Mouse (Mus musculus): ENCODE measurements around the gene Tchp. TPM values are rescaled to one million over a fixed set of nuclear protein-coding genes. Genes with fewer than 3 reads are reported as not detected.

The Tchp gene
- polyA plus RNA-seq, 1 experiment from 2014 or later, result 18.5 TPM

DNA sequence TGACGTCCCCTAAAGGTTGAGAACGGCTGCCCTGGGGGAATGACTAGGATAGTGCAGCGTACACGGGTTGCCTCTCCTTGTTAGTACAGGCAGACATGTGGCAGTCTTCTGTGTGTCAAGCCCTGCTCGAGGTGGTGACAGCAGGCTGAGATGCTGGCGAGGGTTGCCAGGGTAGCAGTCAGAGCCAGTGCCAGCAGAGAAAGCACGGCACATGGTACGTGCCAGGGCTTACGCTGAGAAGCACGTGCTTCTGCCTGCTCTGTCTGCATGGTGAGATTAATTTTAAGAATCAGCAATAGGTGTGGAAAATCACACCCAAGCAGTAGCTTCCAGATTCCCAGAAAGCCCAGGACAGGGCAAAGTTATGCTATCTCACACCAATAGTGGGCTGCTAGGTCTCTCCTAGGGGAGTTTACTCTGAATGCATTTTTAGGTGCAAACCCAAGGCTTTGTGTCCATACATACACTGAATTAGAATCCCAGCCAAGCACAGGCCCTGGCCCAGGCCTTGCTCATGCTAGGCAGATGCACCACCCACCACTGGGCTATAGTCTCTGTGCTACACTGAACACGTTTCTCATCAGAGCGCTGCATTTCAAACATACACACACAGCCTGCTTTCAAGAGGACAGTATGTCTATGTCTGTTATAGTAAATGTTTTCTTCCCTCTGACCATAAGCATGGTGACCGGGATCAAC lies 35.6 kb downstream of the Tchp start:
- Histone ChIP-seq H3K27me3 (ENCODE audit: control insufficient read depth, insufficient read depth, low read length) (no peaks in the 10 kb centered on the region), H3K9ac (ENCODE audit: low read depth, low read length) (no peak overlapping the region), H3K36me3 (ENCODE audit: control insufficient read depth, insufficient read depth, low read length) (peaks cover 82% of the 10 kb centered on the region), H3K27ac (ENCODE audit: low read depth, low read length) (no peak overlapping the region), H3K4me1 (ENCODE audit: control insufficient read depth, insufficient read depth, low read length) (no peaks in the 10 kb centered on the region), H3K4me3 (ENCODE audit: low read length) (no peak overlapping the region), H3K9me3 (ENCODE audit: control insufficient read depth, low read length) (no peaks in the 10 kb centered on the region), H3K4me2 (replicated peaks; ENCODE audit: low read depth, low read length) (no peak overlapping the region)
- no peak for ATAC-seq (ENCODE audit: low FRiP score, low TSS enrichment)
- WGBS, result 93% methylated on average over 13 of the region's 13 CpGs

DNA sequence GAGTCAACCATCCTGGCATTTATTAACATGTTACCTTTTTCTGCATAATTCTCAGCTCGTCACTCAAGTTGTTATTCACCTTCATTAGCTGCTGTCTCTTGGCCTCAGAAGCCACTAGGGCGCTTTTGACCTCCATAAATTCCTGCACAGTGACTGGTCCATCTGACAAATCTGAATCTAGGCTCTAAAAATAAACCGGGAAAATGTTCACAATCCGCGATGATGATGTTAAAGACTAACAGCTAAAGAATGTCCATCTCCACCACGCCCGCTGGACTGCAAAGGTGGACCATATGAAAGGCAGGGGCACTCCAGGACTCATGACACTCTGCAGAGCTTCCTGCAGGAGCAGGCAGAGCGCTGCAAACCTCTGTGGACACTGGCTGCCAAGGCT lies 36.1 kb downstream of the Tchp start:
- peaks cover 82% of the 10 kb centered on the region for H3K36me3 ChIP-seq (ENCODE audit: control insufficient read depth, insufficient read depth, low read length)

DNA sequence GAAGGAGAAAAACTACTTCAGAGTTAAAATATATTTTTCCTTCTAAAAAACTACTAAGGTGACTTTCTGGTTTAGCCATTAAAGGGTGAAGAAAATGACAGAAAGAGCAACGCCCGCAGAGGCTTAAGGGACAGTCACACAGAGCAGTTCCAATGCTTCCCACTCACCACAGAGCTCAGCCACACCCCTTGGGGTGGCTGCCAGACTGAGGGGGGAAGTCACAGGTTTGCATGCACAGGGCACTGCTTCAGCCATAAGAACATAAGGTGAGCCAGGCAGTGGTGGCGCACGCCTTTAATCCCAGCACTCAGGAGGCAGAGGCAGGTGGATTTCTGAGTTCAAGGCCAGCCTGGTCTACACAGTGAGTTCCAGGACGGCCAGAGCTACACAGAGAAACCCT lies 38.0 kb downstream of the Tchp start:
- H3K4me1 ChIP-seq (ENCODE audit: control insufficient read depth, insufficient read depth, low read length), result no peaks in the 10 kb centered on the region
- H3K4me3 ChIP-seq (ENCODE audit: low read length), result no peak overlapping the region
- no peak for ATAC-seq (ENCODE audit: low FRiP score, low TSS enrichment)
- no peaks in the 10 kb centered on the region for H3K9me3 ChIP-seq (ENCODE audit: control insufficient read depth, low read length)
- H3K27me3 ChIP-seq (ENCODE audit: control insufficient read depth, insufficient read depth, low read length), result no peaks in the 10 kb centered on the region
- peaks cover 85% of the 10 kb centered on the region for H3K36me3 ChIP-seq (ENCODE audit: control insufficient read depth, insufficient read depth, low read length)
- no peak overlapping the region for H3K4me2 ChIP-seq (replicated peaks; ENCODE audit: low read depth, low read length)
- H3K9ac ChIP-seq (ENCODE audit: low read depth, low read length), result no peak overlapping the region
- WGBS, result 90% methylated on average over 5 of the region's 5 CpGs
- no peak overlapping the region for H3K27ac ChIP-seq (ENCODE audit: low read depth, low read length)

More for the DNA sequence above, 36.1 kb downstream of the Tchp start:
- WGBS, result 91% methylated on average over 8 of the region's 8 CpGs
- Histone ChIP-seq H3K4me1 (ENCODE audit: control insufficient read depth, insufficient read depth, low read length) (no peaks in the 10 kb centered on the region), H3K27ac (ENCODE audit: low read depth, low read length) (no peak overlapping the region), H3K9me3 (ENCODE audit: control insufficient read depth, low read length) (no peaks in the 10 kb centered on the region), H3K9ac (ENCODE audit: low read depth, low read length) (no peak overlapping the region), H3K4me3 (ENCODE audit: low read length) (no peak overlapping the region), H3K4me2 (replicated peaks; ENCODE audit: low read depth, low read length) (no peak overlapping the region), H3K27me3 (ENCODE audit: control insufficient read depth, insufficient read depth, low read length) (no peaks in the 10 kb centered on the region)
- no peak for ATAC-seq (ENCODE audit: low FRiP score, low TSS enrichment)

DNA sequence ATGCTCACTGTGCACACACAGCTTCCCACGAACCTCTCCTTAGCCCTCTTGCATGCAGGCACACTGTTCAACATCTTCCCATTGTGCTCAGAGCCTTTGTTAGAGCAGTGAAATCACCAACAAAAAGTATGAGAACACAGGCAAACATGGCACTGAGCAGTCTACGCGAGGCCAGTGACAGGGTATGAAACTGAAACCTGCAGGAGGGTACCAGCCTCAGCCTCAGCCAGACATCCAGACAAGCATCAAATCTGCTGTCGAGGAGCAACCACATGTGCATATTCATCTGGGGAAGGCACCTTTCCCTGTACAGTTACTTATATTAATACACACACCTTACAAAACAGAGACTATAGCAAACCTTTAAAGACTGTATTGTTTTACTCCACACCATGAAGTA lies 39.3 kb downstream of the Tchp start:
- Histone ChIP-seq H3K4me1 (ENCODE audit: control insufficient read depth, insufficient read depth, low read length) (no peaks in the 10 kb centered on the region), H3K9me3 (ENCODE audit: control insufficient read depth, low read length) (no peaks in the 10 kb centered on the region), H3K4me3 (ENCODE audit: low read length) (no peak overlapping the region), H3K4me2 (replicated peaks; ENCODE audit: low read depth, low read length) (no peak overlapping the region), H3K27me3 (ENCODE audit: control insufficient read depth, insufficient read depth, low read length) (no peaks in the 10 kb centered on the region), H3K9ac (ENCODE audit: low read depth, low read length) (no peak overlapping the region), H3K36me3 (ENCODE audit: control insufficient read depth, insufficient read depth, low read length) (peaks cover 84% of the 10 kb centered on the region), H3K27ac (ENCODE audit: low read depth, low read length) (no peak overlapping the region)
- no peak for ATAC-seq (ENCODE audit: low FRiP score, low TSS enrichment)
- WGBS, result 92% methylated on average over 4 of the region's 4 CpGs

DNA sequence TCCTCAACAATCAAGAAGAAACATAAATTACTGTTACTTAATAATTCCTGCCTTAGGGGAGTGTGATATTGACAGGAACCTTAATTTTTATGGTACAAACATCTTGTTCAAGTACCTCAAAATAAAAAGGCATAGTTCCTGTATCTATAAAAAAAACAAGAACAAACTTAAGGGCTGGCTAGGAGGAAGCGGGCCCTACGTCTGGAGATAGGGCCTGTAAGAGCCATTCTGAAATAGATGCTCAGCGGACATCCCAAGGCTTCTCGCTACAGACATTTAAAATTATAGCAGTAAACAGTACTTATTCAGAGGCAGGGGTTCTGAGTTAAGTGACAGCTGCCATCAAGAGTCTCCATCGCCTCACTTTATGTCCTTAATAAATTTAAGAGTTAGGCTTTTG lies 40.0 kb downstream of the Tchp start:
- no peak overlapping the region for H3K9ac ChIP-seq (ENCODE audit: low read depth, low read length)
- 93% methylated on average over 5 of the region's 5 CpGs for WGBS
- H3K9me3 ChIP-seq (ENCODE audit: control insufficient read depth, low read length), result no peaks in the 10 kb centered on the region
- H3K4me3 ChIP-seq (ENCODE audit: low read length), result no peak overlapping the region
- no peaks in the 10 kb centered on the region for H3K27me3 ChIP-seq (ENCODE audit: control insufficient read depth, insufficient read depth, low read length)
- no peak overlapping the region for H3K27ac ChIP-seq (ENCODE audit: low read depth, low read length)
- H3K4me2 ChIP-seq (replicated peaks; ENCODE audit: low read depth, low read length), result no peak overlapping the region
- ATAC-seq (ENCODE audit: low FRiP score, low TSS enrichment), result no peak
- peaks cover 82% of the 10 kb centered on the region for H3K36me3 ChIP-seq (ENCODE audit: control insufficient read depth, insufficient read depth, low read length)
- H3K4me1 ChIP-seq (ENCODE audit: control insufficient read depth, insufficient read depth, low read length), result no peaks in the 10 kb centered on the region

DNA sequence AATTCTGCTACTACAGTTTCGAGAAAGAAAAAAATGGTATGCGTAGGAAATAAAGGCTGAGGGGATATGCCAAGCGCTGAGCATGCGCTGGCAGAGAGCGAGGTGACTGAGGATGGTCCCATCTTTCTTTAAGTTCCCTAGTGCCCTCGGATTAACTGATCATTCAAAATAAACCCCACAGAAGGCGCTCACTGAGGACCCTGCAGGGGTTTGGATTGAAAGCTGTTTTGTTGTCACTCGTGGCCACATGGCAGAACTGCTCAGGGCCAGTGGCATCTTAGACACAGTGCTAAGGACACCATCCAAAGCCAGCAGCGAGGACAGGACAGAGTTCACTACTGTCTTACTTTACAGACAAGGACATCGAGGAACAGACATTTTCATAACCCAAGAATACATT lies 42.8 kb downstream of the Tchp start:
- H3K4me3 ChIP-seq (ENCODE audit: low read length), result no peak overlapping the region
- H3K4me2 ChIP-seq (replicated peaks; ENCODE audit: low read depth, low read length), result no peak overlapping the region
- H3K9me3 ChIP-seq (ENCODE audit: control insufficient read depth, low read length), result no peaks in the 10 kb centered on the region
- peaks cover 79% of the 10 kb centered on the region for H3K36me3 ChIP-seq (ENCODE audit: control insufficient read depth, insufficient read depth, low read length)
- no peak overlapping the region for H3K27ac ChIP-seq (ENCODE audit: low read depth, low read length)
- no peaks in the 10 kb centered on the region for H3K4me1 ChIP-seq (ENCODE audit: control insufficient read depth, insufficient read depth, low read length)
- 86% methylated on average over 10 of the region's 10 CpGs for WGBS
- ATAC-seq (ENCODE audit: low FRiP score, low TSS enrichment), result no peak
- no peak overlapping the region for H3K9ac ChIP-seq (ENCODE audit: low read depth, low read length)
- no peaks in the 10 kb centered on the region for H3K27me3 ChIP-seq (ENCODE audit: control insufficient read depth, insufficient read depth, low read length)

DNA sequence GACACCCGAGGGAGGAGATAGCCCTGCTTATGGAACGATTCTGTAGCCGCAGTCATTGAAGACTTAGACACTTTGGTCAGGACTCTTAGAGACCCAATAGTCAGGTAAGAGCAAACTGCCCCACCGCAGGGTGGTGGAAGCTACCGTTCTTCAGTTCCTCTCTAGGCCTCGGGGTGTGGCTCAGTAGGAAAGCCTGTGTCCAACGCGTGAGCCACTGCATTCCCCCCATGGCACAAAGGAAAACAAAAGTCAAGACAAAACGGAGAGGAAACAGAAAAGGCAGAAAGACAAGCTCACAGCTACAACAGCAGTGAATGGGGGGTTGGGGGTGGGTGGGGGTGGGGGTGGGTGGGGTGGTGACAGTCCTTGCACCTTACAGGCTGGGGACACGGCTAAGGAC lies 44.8 kb downstream of the Tchp start:
- H3K27ac ChIP-seq (ENCODE audit: low read depth, low read length), result no peak overlapping the region
- no peak for ATAC-seq (ENCODE audit: low FRiP score, low TSS enrichment)

DNA sequence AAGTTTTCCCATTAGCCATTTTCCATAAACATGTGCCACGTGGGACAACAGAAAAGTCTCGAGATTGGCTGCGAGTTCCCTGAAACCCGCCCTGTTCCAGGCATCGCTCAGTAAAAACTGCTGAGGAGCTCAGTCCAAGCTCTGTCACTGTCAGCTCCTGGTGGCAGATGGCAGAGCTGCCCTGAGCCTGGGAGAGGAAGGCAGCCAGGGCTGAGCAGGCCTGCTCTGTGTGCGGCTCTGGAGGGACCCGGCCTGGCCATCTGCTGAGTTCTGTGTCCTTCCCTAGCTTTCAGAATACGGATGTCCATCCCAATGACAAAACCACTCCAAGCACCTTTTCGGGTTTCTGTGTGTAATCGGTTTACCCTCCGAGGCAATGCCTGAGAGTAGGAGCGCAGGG lies 45.8 kb downstream of the Tchp start:
- no peaks in the 10 kb centered on the region for H3K27me3 ChIP-seq (ENCODE audit: control insufficient read depth, insufficient read depth, low read length)
- H3K4me1 ChIP-seq (ENCODE audit: control insufficient read depth, insufficient read depth, low read length), result no peaks in the 10 kb centered on the region
- H3K4me2 ChIP-seq (replicated peaks; ENCODE audit: low read depth, low read length), result no peak overlapping the region
- ATAC-seq (ENCODE audit: low FRiP score, low TSS enrichment), result no peak
- H3K9me3 ChIP-seq (ENCODE audit: control insufficient read depth, low read length), result no peaks in the 10 kb centered on the region
- 93% methylated on average over 12 of the region's 12 CpGs for WGBS
- no peak overlapping the region for H3K27ac ChIP-seq (ENCODE audit: low read depth, low read length)
- H3K4me3 ChIP-seq (ENCODE audit: low read length), result no peak overlapping the region
- H3K9ac ChIP-seq (ENCODE audit: low read depth, low read length), result no peak overlapping the region
- peaks cover 71% of the 10 kb centered on the region for H3K36me3 ChIP-seq (ENCODE audit: control insufficient read depth, insufficient read depth, low read length)

More for the DNA sequence above, 44.8 kb downstream of the Tchp start:
- peaks cover 78% of the 10 kb centered on the region for H3K36me3 ChIP-seq (ENCODE audit: control insufficient read depth, insufficient read depth, low read length)
- no peaks in the 10 kb centered on the region for H3K9me3 ChIP-seq (ENCODE audit: control insufficient read depth, low read length)
- no peak overlapping the region for H3K4me3 ChIP-seq (ENCODE audit: low read length)
- no peak overlapping the region for H3K9ac ChIP-seq (ENCODE audit: low read depth, low read length)
- WGBS, result 91% methylated on average over 10 of the region's 10 CpGs
- H3K27me3 ChIP-seq (ENCODE audit: control insufficient read depth, insufficient read depth, low read length), result no peaks in the 10 kb centered on the region
- no peak overlapping the region for H3K4me2 ChIP-seq (replicated peaks; ENCODE audit: low read depth, low read length)
- H3K4me1 ChIP-seq (ENCODE audit: control insufficient read depth, insufficient read depth, low read length), result no peaks in the 10 kb centered on the region

DNA sequence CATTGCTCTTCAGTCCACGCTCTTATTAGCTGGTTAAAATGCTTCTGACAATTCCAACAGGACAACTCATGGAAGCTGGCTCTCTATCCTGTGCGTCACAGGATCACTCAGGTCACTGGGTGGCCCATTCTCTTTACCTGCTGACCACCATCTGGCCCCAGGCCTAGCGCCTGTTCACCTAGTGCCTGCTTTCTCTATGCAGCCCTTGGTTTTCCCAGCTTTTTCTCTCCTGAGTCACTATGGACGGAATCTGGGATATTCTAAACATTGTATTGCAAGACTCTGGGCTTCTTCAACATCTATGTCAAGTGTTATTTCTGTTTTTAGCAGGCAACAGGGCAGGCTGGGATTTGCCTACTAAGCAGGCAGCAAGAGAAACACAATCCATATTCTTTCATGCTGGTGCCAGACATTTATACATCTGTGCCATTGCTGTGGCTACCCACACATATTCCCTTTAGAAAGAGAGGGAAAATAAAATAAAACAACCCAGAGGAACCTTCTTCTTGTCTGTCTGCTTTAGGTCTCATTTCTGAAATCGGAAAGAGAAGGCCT lies 52.1 kb downstream of the Tchp start:
- Histone ChIP-seq H3K9ac (ENCODE audit: low read depth, low read length) (no peak overlapping the region), H3K4me2 (replicated peaks; ENCODE audit: low read depth, low read length) (no peak overlapping the region), H3K27me3 (ENCODE audit: control insufficient read depth, insufficient read depth, low read length) (no peaks in the 10 kb centered on the region), H3K4me1 (ENCODE audit: control insufficient read depth, insufficient read depth, low read length) (no peaks in the 10 kb centered on the region), H3K27ac (ENCODE audit: low read depth, low read length) (no peak overlapping the region), H3K9me3 (ENCODE audit: control insufficient read depth, low read length) (no peaks in the 10 kb centered on the region), H3K36me3 (ENCODE audit: control insufficient read depth, insufficient read depth, low read length) (peaks cover 66% of the 10 kb centered on the region), H3K4me3 (ENCODE audit: low read length) (no peak overlapping the region)
- ATAC-seq (ENCODE audit: low FRiP score, low TSS enrichment), result no peak
- 91% methylated on average over 5 of the region's 5 CpGs for WGBS

Measured in kidney, embryonic 14.5 days (tissue).